Mouse (Mus musculus) retina, embryonic 14.5 days (tissue): Measurements from ENCODE around the gene Prkcz.

Experiments
- DNase-seq: peaks from one replicate; pipeline ENCODE4 v3.0.0-alpha.2; 2015; ENCODE audit warnings: low spot score

Gene Prkcz

DNA sequence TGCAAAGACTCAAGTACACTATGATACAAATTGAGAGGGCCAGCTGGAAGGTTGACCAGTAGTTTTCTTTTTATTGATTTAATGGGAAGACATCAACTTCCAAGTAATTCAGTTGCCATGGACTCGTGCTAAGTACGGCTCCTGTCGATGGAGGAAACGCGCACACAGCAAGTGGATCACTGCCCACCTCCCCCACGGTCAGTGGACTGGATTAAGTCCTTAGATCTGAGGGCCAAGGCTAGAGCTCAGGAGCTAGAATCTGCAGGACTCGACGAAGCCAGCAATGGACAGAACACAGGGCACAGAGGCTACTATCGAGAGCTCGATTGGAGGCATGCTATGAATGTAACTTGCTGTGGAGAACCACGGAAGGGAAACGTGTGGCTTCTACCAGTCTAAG, 52.5 kb downstream of the Prkcz start:
- no peak for DNase-seq

- DNase-seq: peak; percentile 94
Observed at GRCm38 (mm10) chr4:155308068-155308467, 53.1 kb downstream of the Prkcz start.

DNA sequence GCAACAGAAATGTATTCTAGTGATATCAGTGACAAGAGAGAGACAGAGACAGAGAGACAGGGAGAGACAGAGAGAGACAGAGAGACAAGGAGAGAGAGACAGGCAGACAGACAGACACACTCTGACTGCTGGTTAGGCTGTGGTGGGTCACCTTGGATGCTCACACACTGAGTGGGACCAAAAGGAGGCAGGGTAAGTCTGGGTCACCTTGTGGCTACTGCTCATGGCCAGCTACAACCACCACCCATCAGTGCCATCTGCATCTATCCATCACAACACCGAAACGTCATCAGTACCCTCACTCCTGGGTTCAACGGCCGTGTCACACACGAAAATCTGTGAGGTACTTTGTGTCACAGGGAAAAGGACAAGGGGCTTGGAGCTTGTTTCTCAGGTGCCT, 53.6 kb downstream of the Prkcz start:
- no peak for DNase-seq

- DNase-seq: no peak
Observed at GRCm38 (mm10) chr4:155306356-155307242, 54.6 kb downstream of the Prkcz start.

GRCm38 (mm10) chr4:155305531-155306031, 55.6 kb downstream of the Prkcz start:
- no peak for DNase-seq

DNA sequence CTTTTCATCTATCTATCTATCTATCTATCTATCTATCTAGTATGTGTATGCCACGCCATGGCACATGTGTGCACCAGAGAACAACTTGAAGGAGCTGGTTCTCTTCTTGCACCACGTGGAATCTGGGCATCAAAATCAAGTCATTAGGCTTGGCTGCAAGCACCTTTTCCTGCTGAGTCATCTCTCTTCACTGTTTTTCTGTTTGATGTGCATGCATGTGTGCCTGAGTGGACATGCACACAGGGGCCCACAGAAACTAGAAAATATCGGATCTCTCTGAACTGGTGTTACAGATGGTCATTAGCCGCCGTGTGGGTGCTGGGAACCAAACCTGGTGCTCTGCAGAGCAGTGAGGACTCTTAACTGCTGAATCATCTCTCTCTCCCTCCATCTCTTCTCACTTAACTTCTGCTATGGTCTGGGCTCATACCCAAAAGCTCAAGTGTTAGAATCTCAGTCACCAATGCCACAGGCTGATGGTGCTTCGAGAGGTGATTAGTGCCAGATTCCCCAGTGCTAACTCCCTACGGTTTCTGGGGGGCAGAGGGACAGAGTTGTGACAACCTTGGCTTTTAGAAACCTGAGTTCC, 56.6 kb downstream of the Prkcz start:
- DNase-seq: no peak

DNA sequence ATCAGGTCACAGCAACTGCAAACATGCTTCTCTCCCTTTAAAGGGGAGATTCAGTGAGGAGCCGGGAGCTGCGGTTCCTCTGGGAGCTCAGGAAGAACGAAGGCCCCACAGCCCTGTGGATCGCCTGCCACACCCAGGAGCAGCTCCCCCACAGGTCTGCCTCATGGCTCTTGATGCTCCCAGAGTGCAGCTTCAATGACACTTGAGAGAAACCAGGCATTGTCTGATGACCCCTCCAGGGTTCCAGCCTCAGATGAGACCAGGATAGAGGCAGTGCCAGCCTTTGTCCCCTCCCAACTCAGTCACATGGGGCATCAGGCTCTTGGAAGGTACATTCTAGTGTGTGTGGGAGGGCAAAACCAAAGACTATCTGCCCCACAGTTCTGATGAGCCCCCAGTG, 59.2 kb downstream of the Prkcz start:
- DNase-seq: no peak

GRCm38 (mm10) chr4:155301098-155301447, 60.1 kb downstream of the Prkcz start:
- DNase-seq: no peak

GRCm38 (mm10) chr4:155300421-155301097, 60.6 kb downstream of the Prkcz start:
- DNase-seq: no peak

DNA sequence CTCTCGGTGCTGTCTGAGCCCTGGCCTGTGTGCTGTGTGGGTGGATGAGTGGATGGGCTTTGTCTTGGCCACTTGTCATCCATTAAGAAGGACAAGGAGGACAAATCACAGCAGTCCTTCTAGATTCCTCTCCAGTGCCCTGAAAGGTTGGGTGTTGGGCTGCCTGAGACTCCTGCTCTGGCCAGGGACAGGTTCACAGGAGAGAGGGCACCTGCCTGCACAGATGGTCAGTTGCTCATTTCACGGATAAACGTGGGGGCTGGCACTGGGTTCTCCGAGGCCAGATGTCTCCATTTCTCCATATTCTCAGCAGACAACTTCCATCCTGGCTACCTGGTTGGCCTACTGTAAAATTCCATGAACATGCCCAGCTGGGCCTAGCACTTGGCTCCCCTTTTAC, 62.3 kb downstream of the Prkcz start:
- DNase-seq: no peak

DNA sequence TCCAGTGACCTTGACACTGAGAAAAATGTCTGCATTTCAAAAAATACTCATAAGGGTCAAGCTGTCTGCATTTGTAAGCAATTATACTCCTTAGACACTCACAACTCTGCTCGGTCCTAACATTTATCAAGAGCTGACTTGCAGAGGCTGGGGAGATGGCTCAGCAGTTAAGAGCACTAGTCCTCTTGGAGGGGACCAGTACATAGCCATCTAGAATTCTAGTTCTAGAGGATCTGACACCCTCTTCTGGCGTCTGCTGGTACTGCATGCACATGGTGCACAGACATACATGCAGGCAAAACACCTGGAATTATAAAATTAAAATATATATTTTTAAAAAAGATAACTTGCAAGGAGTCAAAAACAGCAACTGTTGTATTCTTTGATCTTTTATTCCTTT, 64.1 kb downstream of the Prkcz start:
- peak; percentile 55 for DNase-seq

- DNase-seq: no peak
Observed at GRCm38 (mm10) chr4:155295996-155296395, 65.2 kb downstream of the Prkcz start.

- DNase-seq: no peak
Observed at GRCm38 (mm10) chr4:155295026-155295590, 66.1 kb downstream of the Prkcz start.

- DNase-seq: no peak
Observed at GRCm38 (mm10) chr4:155294381-155294780, 66.8 kb downstream of the Prkcz start.

- DNase-seq: no peak
Observed at GRCm38 (mm10) chr4:155292863-155293262, 68.3 kb downstream of the Prkcz start.

GRCm38 (mm10) chr4:155290045-155290444, 71.1 kb downstream of the Prkcz start:
- no peak for DNase-seq

DNA sequence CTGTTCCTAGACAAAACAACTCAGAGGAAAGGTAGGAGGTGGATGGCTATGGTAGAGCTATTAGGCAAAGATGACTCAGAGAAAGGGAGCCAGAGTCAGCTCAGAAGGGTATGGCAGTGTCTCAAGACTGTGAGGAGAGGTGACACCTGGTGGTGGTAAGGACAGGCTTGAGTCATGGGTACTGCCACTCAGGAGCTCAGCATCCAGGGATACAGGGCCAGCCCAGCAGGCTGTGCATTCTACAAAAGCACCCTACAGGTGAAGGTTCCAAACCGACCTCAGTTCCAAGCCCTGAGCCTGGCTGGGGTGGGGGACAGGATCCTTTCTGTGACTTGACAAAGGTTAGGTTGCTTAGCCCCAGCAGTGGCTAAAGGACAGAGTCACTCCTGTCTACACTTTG, 72.6 kb downstream of the Prkcz start:
- no peak for DNase-seq

DNA sequence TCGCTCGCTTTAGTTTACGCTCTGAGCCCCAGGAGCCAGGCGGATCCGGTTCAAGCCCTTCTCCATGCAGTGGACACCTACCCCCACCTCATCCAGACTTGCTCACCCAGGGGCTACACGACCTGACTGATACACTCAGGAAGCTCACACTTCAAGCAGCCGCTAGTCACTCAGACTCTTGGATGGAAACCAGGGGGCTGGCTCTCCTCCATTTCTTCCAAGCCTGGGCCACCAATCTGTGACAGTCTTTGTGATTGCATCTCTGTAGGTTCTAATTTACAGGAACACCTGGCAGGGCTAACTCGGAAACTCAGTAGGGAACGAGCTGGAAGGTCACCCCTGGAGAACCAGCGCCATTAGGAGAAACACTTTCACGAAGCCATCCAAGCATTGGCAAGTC, 73.4 kb downstream of the Prkcz start:
- DNase-seq: no peak

GRCm38 (mm10) chr4:155286090-155286489, 75.1 kb downstream of the Prkcz start:
- DNase-seq: no peak

DNA sequence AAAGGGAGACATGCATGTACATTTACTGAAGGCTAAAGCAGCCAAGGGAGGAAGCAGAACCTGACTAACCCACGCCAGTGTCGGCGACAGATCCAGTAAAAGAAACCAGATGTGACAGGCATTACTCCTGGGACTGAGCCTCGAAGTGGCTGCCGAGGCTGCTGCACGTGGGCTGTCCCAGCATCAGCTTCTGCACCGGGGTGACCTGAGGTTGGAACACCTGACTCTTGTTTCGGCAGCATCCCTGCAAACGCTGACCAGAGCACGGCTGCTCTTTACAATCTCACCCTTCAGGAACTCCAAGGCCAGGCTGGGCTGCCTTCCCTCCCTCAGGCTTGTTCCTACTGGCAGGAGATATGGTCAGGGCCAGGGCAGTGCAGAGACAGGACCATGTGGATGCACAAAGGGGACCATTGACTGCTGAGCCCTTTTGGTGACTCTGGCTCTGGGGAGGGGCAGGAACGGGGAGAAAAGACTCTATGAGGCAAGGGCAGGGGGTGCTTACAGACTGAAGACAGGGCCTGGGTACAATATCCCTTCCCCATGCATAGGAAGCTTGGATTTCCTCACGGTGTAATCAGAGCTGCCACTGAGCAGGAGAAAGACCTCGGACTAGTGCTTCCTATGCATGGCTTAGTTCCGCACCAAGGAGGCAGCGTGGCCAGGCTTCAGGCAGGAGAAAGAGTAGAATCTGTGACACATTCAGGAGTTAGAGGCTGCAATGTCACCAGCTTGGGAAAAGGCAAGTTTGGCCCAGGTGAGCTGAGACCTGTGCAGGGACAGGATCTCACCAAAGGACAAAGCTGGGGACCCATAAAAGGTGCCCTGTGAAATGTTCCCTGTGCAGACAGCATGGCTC, 76.4 kb downstream of the Prkcz start:
- DNase-seq: no peak

DNA sequence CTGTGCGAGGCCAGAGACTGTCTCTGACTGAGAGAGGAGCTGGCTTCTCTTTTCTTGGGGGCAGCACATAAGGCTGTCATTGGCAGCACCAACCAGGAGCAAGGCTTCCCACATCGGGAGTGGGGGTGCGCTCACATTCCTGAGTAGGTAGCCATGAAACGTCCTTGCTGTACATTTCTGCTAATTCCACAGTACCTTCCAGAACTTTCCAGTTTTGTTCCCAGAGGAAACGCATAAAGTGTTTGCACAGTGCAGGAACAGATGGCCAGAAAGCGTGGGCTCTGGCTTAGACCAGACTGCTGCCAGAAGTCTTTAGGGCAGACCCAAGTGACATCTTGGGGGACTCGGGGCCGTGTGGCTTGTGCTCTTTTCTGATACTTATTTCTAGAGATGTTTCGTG, 77.6 kb downstream of the Prkcz start:
- DNase-seq: no peak
